ENCODE assay signal across 8 mouse cellular contexts in genomic region chr11:60539540-60539939, GRCm38 (mm10). TPM values are rescaled to one million over a fixed set of nuclear protein-coding genes. Genes with fewer than 3 reads are reported as not detected.
DNase-seq lines count a peak whose midpoint lies in the region; ATAC-seq and TF ChIP-seq lines count a peak whose summit lies in the region.

No protein-coding gene starts in this region.

- H3K9me3 ChIP-seq in embryonic facial prominence, embryonic 13.5 days = no peaks in the 10 kb centered on the region
- no peaks in the 10 kb centered on the region for H3K9me3 ChIP-seq in intestine, postnatal 0 days (ENCODE audit: control insufficient read depth)
- H3K9me3 ChIP-seq in neural tube, embryonic 15.5 days (replicated peaks) = no peaks in the 10 kb centered on the region

- WGBS in lung, adult 2 months = 19% methylated on average over 2 of the region's 2 CpGs
- 4% methylated on average over 2 of the region's 2 CpGs for WGBS in embryonic facial prominence, embryonic 13.5 days
- WGBS in intestine, postnatal 0 days = 10% methylated on average over 2 of the region's 2 CpGs
- WGBS in neural tube, embryonic 15.5 days = 3% methylated on average over 2 of the region's 2 CpGs

- H3K27me3 ChIP-seq in embryonic facial prominence, embryonic 13.5 days = no peaks in the 10 kb centered on the region
- no peaks in the 10 kb centered on the region for H3K27me3 ChIP-seq in intestine, postnatal 0 days (replicated peaks; ENCODE audit: control insufficient read depth, insufficient read depth, low read length)
- H3K27me3 ChIP-seq in neural tube, embryonic 15.5 days (replicated peaks) = no peaks in the 10 kb centered on the region

- no peak for TF ChIP-seq CTCF in lung, adult 2 months (IDR thresholded peaks at IDR 0.05; ENCODE audit: insufficient read depth, low read length)
- TF ChIP-seq CTCF in intestine, postnatal 0 days (IDR thresholded peaks at IDR 0.05; ENCODE audit: low read depth) = no peak

- H3K27ac ChIP-seq in embryonic facial prominence, embryonic 13.5 days = no peak overlapping the region; the same call in 1 of the 2 replicates
- peak overlapping the region; percentile 98; the same call in 1 of the 2 replicates for H3K27ac ChIP-seq in intestine, postnatal 0 days (ENCODE audit: low read depth, low read length)
- no peak overlapping the region for H3K27ac ChIP-seq in neural tube, embryonic 15.5 days (replicated peaks)

- no peak for ATAC-seq in embryonic facial prominence, embryonic 13.5 days (ENCODE audit: insufficient number of reproducible peaks, insufficient read depth, low FRiP score, low TSS enrichment, low read depth)
- ATAC-seq in intestine, postnatal 0 days = no peak
- ATAC-seq in neural tube, embryonic 15.5 days (ENCODE audit: low FRiP score) = no peak

- H3K9ac ChIP-seq in embryonic facial prominence, embryonic 13.5 days = peak overlapping the region; percentile 95
- peak overlapping the region; percentile 95; the same call in 1 of the 2 replicates for H3K9ac ChIP-seq in intestine, postnatal 0 days (ENCODE audit: low read depth, low read length)
- H3K9ac ChIP-seq in neural tube, embryonic 15.5 days (replicated peaks) = peak overlapping the region; percentile 85

- peak overlapping the region; percentile 90 for H3K4me3 ChIP-seq in lung, adult 2 months (replicated peaks; ENCODE audit: extremely low read depth, low read depth, low read length)
- peak overlapping the region; percentile 82 for H3K4me3 ChIP-seq in embryonic facial prominence, embryonic 13.5 days
- H3K4me3 ChIP-seq in intestine, postnatal 0 days (ENCODE audit: low read depth, low read length) = peak overlapping the region; percentile 95
- H3K4me3 ChIP-seq in neural tube, embryonic 15.5 days (replicated peaks) = peak overlapping the region; percentile 96

- peaks cover 19% of the 10 kb centered on the region for H3K4me1 ChIP-seq in lung, adult 2 months (ENCODE audit: control insufficient read depth, insufficient read depth, low read length)
- peaks cover 50% of the 10 kb centered on the region for H3K4me1 ChIP-seq in embryonic facial prominence, embryonic 13.5 days
- H3K4me1 ChIP-seq in intestine, postnatal 0 days (replicated peaks; ENCODE audit: control insufficient read depth, insufficient read depth, low read length) = peaks cover 8% of the 10 kb centered on the region; the same call in 1 of the 2 replicates
- H3K4me1 ChIP-seq in neural tube, embryonic 15.5 days = peaks cover 65% of the 10 kb centered on the region

- H3K36me3 ChIP-seq in embryonic facial prominence, embryonic 13.5 days = peaks cover 22% of the 10 kb centered on the region
- H3K36me3 ChIP-seq in intestine, postnatal 0 days (ENCODE audit: control insufficient read depth, insufficient read depth) = peaks cover 17% of the 10 kb centered on the region; the same call in 1 of the 2 replicates
- H3K36me3 ChIP-seq in neural tube, embryonic 15.5 days = peaks cover 6% of the 10 kb centered on the region; the same call in 1 of the 2 replicates

- H3K4me2 ChIP-seq in embryonic facial prominence, embryonic 13.5 days = peak overlapping the region; percentile 95
- H3K4me2 ChIP-seq in intestine, postnatal 0 days (replicated peaks; ENCODE audit: low read depth) = peak overlapping the region; percentile 91
- H3K4me2 ChIP-seq in neural tube, embryonic 15.5 days = peak overlapping the region; percentile 96

- no peak for TF ChIP-seq POLR2A in lung, adult 2 months (IDR thresholded peaks at IDR 0.05; ENCODE audit: borderline replicate concordance, extremely low read depth, low read depth, low read length)

- no peak for DNase-seq in lung, adult 2 months
- DNase-seq in lung, postnatal 4 days = no peak
- no peak for DNase-seq in cerebellum, postnatal 4 days (ENCODE audit: low spot score in 2 of 2)
- no peak for DNase-seq in urinary bladder, postnatal 25 days (ENCODE audit: low spot score)
- DNase-seq in gastrocnemius, postnatal 25 days = no peak

RNA-seq across cellular contexts. Expression of gene Alkbh5, which starts 3.4 kb away (rescaled TPM):
- polyA plus RNA-seq in lung, adult 2 months (2012; rRNA removed) = 28.0 and 28.3 TPM in 2 replicates
- polyA plus RNA-seq in embryonic facial prominence, embryonic 13.5 days (2015; fragmentation: Nextera tagmentation; extraction: Ambion mirVana) = 35.2 and 36.6 TPM in 2 replicates
- polyA plus RNA-seq in intestine, postnatal 0 days (2015; fragmentation: Nextera tagmentation; extraction: Ambion mirVana) = 37.3 and 41.7 TPM in 2 replicates
- 18.6 and 23.1 TPM in 2 replicates for polyA plus RNA-seq in neural tube, embryonic 15.5 days (2015; fragmentation: Nextera tagmentation; extraction: Ambion mirVana)
- total RNA-seq in gastrocnemius, postnatal 25 days (2021) = 10 to 100 TPM; 89.1 to 99.7 TPM
